Mouse (Mus musculus): ENCODE data around the gene Snx12.

Snx12 gene

GRCm38 (mm10) chrX:101221834-101222795 lies at the start of gene Snx12:
Gene Snx12 (minus strand): TSS chrX:101222563.
- DNase-seq: peak; percentile 95

GRCm38 (mm10) chrX:101268755-101269124 lies 46.4 kb upstream of the Snx12 start, which contains the start of gene Gm20489:
Gene Gm20489 (minus strand): TSS chrX:101269023.
- no peak for DNase-seq

DNA sequence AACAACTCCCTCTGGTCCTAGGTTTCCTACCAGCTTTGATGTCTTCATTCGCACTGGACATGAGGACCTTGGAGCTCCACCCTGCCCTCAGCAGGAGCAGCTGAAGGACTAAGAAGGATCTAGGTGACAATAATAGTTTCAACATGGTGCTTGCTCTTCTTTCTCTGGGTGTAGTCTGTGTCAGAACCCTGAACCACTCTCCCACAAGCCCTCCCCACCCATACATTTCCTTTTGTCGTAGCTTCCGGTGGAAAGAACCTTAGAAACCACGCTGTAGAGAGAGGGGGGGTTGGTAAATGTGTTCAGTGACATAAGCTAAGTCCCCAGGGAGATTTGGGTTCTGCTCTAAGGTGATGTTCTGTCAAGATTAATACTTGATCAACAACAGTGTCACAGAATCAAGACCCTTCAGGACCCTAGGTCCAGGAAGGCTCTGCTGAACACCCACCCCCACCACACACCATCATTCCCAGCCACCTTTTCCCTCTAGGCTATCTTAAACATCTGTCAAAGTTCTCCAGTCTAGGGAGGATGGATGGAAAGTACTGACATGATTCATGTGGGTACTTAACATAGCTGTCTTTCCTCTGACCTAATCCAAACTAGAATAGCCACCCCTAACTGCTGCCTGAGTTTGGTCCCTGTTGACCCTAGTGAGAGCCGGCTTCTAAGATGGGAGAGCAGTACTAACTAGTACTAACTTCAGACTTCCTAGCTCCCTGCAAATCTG lies 45.8 kb upstream of the Snx12 start, which contains the start of gene Il2rg:
Il2rg (minus strand) TSS at position 231 of the 730 bp plus-strand sequence.
- DNase-seq: no peak

GRCm38 (mm10) chrX:101266631-101267030 lies 44.3 kb upstream of the Snx12 start:
- no peak for DNase-seq

- no peak for DNase-seq
Observed at GRCm38 (mm10) chrX:101263892-101264291, 41.5 kb upstream of the Snx12 start, which contains the start of gene Gm614. Gene Gm614 (minus strand): TSS chrX:101263992.

DNA sequence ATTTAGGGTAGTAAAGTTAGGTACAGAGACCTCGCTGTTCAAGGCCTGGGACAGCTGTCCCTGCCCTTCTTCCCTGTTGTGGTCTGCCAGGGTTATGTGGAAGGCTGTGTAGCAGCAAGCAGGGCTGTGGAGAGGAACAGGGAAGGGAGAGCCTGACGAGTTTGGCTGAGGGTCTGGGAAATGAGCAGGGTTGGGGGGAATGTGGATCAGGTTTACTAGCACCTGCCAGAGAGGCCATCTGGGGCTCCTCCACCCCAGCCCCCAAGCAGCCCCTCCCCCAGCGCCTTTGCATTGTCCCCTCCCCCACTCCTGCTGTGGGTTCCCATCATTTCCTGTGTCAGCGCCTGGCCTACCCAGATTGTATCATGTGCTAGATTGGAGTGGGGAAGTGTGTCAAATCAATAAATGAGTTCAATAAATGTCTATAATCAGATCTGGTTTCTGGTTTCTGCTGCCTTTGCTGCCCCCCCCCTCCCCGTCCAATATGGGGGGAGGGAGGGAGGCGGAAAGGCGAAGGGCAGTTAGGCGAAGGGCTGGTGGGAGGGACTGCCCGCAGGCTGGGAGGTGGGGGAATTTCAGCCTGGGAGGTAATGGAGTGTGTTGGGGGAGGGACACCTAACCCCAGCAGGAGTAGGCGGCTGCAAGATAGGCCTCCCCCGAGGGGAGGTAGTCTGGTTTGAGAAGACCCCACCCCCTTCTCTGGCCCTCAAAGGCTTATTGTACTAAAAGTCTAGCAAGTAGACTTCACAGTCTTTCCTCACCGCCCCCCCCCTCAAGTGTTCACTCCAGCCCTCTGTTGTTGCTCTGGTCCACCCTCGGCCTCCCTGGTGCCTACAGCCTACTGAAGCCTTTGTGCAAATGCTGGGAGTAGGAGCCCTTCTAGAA lies 38.3 kb upstream of the Snx12 start:
- DNase-seq: no peak

- DNase-seq: no peak
Observed at GRCm38 (mm10) chrX:101256603-101257002, 34.2 kb upstream of the Snx12 start.

DNA sequence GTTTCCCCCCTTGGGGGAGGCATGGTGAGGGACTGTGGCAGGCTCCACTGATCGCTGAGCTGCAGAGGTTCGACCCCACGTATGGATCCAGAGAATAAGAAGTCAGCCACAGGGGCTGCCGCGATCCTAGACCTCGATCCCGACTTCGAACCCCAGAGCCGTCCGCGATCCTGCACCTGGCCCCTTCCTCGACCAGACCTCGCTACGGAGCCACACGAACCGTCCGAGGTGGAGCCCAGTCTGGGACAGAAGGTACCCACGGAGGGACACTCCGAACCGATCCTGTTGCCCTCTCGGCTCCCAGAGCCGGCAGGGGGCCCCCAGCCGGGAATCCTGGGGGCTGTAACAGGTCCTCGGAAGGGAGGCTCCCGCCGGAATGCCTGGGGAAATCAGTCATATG lies 32.4 kb upstream of the Snx12 start:
- DNase-seq: no peak

DNA sequence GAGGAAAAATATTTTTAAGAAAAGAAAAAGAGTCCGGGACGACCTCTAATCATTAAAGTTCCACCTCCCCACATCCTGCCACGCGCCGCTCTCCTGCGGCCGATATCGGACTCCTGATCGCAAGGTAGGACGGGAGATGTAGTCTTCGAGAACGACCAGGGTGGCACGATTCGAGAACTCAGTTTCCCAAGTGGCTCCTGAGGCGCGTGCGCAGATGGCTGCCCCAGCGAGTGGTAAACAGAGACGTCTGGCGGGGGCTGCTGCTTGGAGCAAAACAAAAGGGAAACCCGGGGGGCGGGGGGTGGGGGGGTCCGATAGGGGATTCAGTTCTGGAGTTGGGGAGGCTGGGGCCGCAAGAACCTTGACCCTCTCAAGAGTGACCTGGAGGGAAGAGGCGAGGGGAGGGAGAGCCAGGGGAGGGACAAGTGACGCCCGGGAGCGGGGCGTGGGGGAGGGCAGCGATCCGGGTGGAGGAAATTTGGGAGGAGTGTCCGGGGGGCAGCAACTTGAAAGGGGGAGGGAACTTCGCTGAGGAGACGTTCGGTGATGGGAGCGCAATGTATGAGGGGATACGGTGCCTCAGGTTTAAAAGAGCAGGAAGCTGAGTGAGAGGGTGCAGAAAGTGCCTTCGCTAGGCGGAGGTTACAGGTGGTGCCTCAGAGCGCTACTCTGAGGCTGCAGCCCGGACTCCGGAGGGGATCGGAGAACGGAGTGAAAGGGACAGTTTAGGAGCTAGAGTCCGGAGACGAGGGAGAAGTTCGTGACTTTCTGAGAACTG lies 31.8 kb upstream of the Snx12 start, which contains the start of gene Foxo4:
Foxo4 (plus strand) TSS at position 577 of the 778 bp plus-strand sequence.
- DNase-seq: peak; percentile 90

GRCm38 (mm10) chrX:101245011-101245410 lies 22.6 kb upstream of the Snx12 start:
- DNase-seq: no peak

GRCm38 (mm10) chrX:101222796-101223162 lies 416 bp upstream of the Snx12 start:
- DNase-seq: no peak

DNA sequence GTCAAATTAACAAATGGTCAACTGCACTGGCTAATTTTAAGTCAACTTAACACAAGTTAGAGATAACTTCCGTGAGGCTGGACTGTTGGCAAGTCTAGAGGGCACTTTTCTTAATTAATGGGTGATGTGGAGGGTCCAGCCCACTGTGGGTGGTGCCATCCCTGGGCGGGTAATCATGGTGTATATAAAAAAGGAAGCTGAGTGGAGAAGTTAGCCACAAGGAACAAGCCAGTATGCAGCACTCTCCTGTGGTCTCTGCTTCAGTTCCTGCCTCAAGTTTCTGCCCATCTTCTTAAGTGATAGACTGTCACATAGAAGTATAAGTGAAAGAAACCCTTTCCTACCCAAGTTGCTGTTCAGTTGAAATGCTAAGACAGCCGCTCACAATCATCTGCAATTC lies 33.1 kb downstream of the Snx12 start:
- no peak for DNase-seq

GRCm38 (mm10) chrX:101187647-101188046 lies 34.7 kb downstream of the Snx12 start:
- no peak for DNase-seq

DNA sequence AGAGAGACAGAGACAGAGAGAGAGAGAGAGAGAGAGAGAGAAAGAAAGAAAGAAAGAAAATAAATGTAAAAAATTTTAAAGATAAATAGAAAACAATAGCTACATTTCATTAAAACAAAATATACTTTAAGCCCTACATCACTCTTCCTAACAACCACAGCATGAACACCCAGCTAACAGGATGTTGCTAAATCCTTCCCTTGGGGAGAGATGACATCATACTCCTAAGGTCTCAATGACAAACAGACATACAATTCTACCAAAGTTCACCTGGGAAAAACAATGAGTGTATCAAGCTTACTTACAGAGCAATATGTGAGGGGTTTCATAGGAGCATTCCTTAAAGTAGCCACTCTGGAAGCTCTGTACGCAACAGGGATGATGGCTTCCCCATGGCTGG lies 49.0 kb downstream of the Snx12 start:
- DNase-seq: no peak

DNA sequence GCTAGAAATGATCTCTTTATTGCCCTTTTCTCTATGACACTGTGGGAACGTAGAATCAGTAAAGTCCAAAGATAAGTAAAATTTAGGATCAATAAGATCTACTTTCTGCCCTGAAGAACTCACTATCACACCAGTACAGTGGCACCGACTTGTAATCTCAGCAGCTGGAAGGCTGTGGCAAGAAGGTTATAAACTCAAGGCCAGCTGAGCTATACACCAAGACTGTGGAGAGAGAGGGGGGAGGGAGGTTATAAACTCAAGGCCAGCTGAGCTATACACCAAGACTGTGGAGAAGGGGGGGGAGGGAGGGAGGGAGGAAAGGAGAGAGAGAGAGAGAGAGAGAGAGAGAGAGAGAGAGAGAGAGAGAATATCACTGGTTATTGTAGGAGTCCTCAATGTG lies 53.9 kb downstream of the Snx12 start:
- DNase-seq: no peak

GRCm38 (mm10) chrX:101163739-101164138 lies 58.6 kb downstream of the Snx12 start:
- DNase-seq: no peak

- no peak for DNase-seq
Observed at GRCm38 (mm10) chrX:101163278-101163677, 59.1 kb downstream of the Snx12 start.

- DNase-seq: peak; percentile 57
Observed at GRCm38 (mm10) chrX:101162532-101162931, 59.8 kb downstream of the Snx12 start.

DNA sequence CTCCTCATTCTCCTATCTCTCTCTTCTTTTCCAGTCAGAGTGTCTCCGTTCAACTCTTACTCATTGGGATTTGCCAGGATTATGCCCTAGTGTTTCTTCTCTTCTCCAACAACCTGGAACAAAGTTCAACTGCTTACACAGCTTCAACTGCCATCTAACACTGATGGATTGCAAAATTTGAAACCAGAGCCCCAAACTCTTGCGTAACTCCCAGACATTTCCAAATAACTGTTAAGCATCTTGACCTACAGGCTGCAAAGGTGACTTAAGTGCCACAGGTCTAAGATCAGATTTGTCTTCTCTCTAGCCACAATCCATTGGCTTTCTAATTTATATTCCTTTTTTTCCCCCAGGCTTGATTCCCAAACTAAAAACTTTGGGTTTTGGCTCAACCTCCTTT lies 64.9 kb downstream of the Snx12 start:
- DNase-seq: no peak

GRCm38 (mm10) chrX:101156369-101156768 lies 66.0 kb downstream of the Snx12 start:
- no peak for DNase-seq

GRCm38 (mm10) chrX:101147506-101147905 lies 74.9 kb downstream of the Snx12 start:
- no peak for DNase-seq
